Comparison of ENCODE assay signal across 19 mouse cellular contexts in genomic region chr8:107522555-107522833, GRCm38 (mm10).
DNase-seq lines count a peak whose midpoint lies in the region; ATAC-seq and TF ChIP-seq lines count a peak whose summit lies in the region.
"Had no signal": no experiment of that assay in that cellular context is flagged by ENCODE, and none has a peak within 500 bp of the region (broad histone marks: within the 10 kb centered on the region; RNA-seq: fewer than 3 reads in every experiment).

No protein-coding gene starts in this region.

- DNase-seq in right cerebral cortex, postnatal 10 days (ENCODE audit: low spot score in 2 of 2): peak; percentile 38 to 54
- no peak for DNase-seq in right cerebral cortex, postnatal 4 days
- DNase-seq in forelimb bud, embryonic 11.5 days (ENCODE audit: low read depth, low spot score): peak; percentile 70
- DNase-seq in lung, postnatal 36 days: no peak
- DNase-seq: cerebellum, adult 11 months; gastrocnemius, postnatal 25 days; kidney, adult 8-10 months; thymus, postnatal 36 days had no signal

- WGBS in intestine, embryonic 15.5 days: 49% methylated on average over 4 of the region's 4 CpGs
- 58% methylated on average over 4 of the region's 4 CpGs for WGBS in intestine, postnatal 0 days
- WGBS in midbrain, embryonic 16.5 days: 87% methylated on average over 4 of the region's 4 CpGs

- no peak overlapping the region for H3K9ac ChIP-seq in intestine, embryonic 15.5 days
- no peak overlapping the region for H3K9ac ChIP-seq in intestine, postnatal 0 days (ENCODE audit: low read depth, low read length)
- no peak overlapping the region for H3K9ac ChIP-seq in midbrain, embryonic 16.5 days (ENCODE audit: low read depth, low read length)
- H3K9ac ChIP-seq: forebrain, embryonic 13.5 days; heart, embryonic 12.5 days; hindbrain, embryonic 12.5 days; lung, embryonic 15.5 days; stomach, embryonic 15.5 days had no signal

- no peaks in the 10 kb centered on the region for H3K36me3 ChIP-seq in intestine, embryonic 15.5 days
- H3K36me3 ChIP-seq in intestine, postnatal 0 days (ENCODE audit: control insufficient read depth, insufficient read depth): peaks cover 10% of the 10 kb centered on the region; the same call in 1 of the 2 replicates
- H3K36me3 ChIP-seq in midbrain, embryonic 16.5 days (ENCODE audit: control insufficient read depth, insufficient read depth, low read length): 0 out of 2 replicates have a peak, but pooled peaks cover 3% of the 10 kb centered on the region
- H3K36me3 ChIP-seq: lung, embryonic 15.5 days; stomach, embryonic 15.5 days had no signal

- no peak for ATAC-seq in intestine, embryonic 15.5 days
- no peak for ATAC-seq in intestine, postnatal 0 days
- ATAC-seq in megakaryocyte progenitor cell, adult 5-6 weeks (replicated peaks; ENCODE audit: poor library complexity): peak; percentile 61
- ATAC-seq in midbrain, embryonic 16.5 days: no peak
- ATAC-seq: activated CD4-positive, CD25-positive, alpha-beta regulatory T cell, adult 4 months; forebrain, embryonic 13.5 days had no signal

- 0 out of 2 replicates have a peak overlapping the region, but pooled peaks have one; percentile 6 for H3K27ac ChIP-seq in intestine, embryonic 15.5 days
- H3K27ac ChIP-seq in intestine, postnatal 0 days (ENCODE audit: low read depth, low read length): no peak overlapping the region
- H3K27ac ChIP-seq in midbrain, embryonic 16.5 days (ENCODE audit: low read length): no peak overlapping the region
- H3K27ac ChIP-seq: forebrain, embryonic 13.5 days; hindbrain, embryonic 12.5 days; lung, embryonic 15.5 days; stomach, embryonic 15.5 days had no signal

- no peaks in the 10 kb centered on the region for H3K9me3 ChIP-seq in intestine, embryonic 15.5 days
- H3K9me3 ChIP-seq in intestine, postnatal 0 days (ENCODE audit: control insufficient read depth): no peaks in the 10 kb centered on the region
- H3K9me3 ChIP-seq in midbrain, embryonic 16.5 days (replicated peaks; ENCODE audit: control insufficient read depth, low read length, poor library complexity, severe bottlenecking): no peaks in the 10 kb centered on the region
- H3K9me3 ChIP-seq: forebrain, embryonic 13.5 days; heart, embryonic 12.5 days; hindbrain, embryonic 12.5 days; lung, embryonic 15.5 days; stomach, embryonic 15.5 days had no signal

- no peak for TF ChIP-seq CTCF in intestine, postnatal 0 days (IDR thresholded peaks at IDR 0.05; ENCODE audit: low read depth)

- H3K4me1 ChIP-seq in intestine, embryonic 15.5 days (replicated peaks): peaks cover 4% of the 10 kb centered on the region
- H3K4me1 ChIP-seq in intestine, postnatal 0 days (replicated peaks; ENCODE audit: control insufficient read depth, insufficient read depth, low read length): 0 out of 2 replicates have a peak, but pooled peaks cover 4% of the 10 kb centered on the region
- no peaks in the 10 kb centered on the region for H3K4me1 ChIP-seq in midbrain, embryonic 16.5 days (ENCODE audit: control insufficient read depth, insufficient read depth, low read length)
- H3K4me1 ChIP-seq: stomach, embryonic 15.5 days had no signal

- no peak overlapping the region for H3K4me3 ChIP-seq in intestine, embryonic 15.5 days (replicated peaks)
- H3K4me3 ChIP-seq in intestine, postnatal 0 days (ENCODE audit: low read depth, low read length): no peak overlapping the region
- no peak overlapping the region for H3K4me3 ChIP-seq in midbrain, embryonic 16.5 days (ENCODE audit: low read depth, low read length)
- H3K4me3 ChIP-seq: forebrain, embryonic 13.5 days; heart, embryonic 12.5 days; hindbrain, embryonic 12.5 days; lung, embryonic 15.5 days; myocyte; stomach, embryonic 15.5 days had no signal

- no peak overlapping the region for H3K4me2 ChIP-seq in intestine, embryonic 15.5 days (replicated peaks)
- H3K4me2 ChIP-seq in intestine, postnatal 0 days (replicated peaks; ENCODE audit: low read depth): no peak overlapping the region
- H3K4me2 ChIP-seq in midbrain, embryonic 16.5 days (ENCODE audit: low read length): no peak overlapping the region
- H3K4me2 ChIP-seq: forebrain, embryonic 13.5 days; heart, embryonic 12.5 days; hindbrain, embryonic 12.5 days; lung, embryonic 15.5 days; stomach, embryonic 15.5 days had no signal

- no peaks in the 10 kb centered on the region for H3K27me3 ChIP-seq in intestine, embryonic 15.5 days (replicated peaks)
- H3K27me3 ChIP-seq in intestine, postnatal 0 days (replicated peaks; ENCODE audit: control insufficient read depth, insufficient read depth, low read length): no peaks in the 10 kb centered on the region
- H3K27me3 ChIP-seq in midbrain, embryonic 16.5 days (ENCODE audit: control insufficient read depth, insufficient read depth, low read depth, low read length): no peaks in the 10 kb centered on the region
- H3K27me3 ChIP-seq: forebrain, embryonic 13.5 days; heart, embryonic 12.5 days; hindbrain, embryonic 12.5 days; lung, embryonic 15.5 days; stomach, embryonic 15.5 days had no signal

Comparison
In these comparisons a context has a peak if more than half of its experiments do, and no peak if none do; other contexts are left out.
1. DNase-seq: peak in right cerebral cortex, postnatal 10 days (2 of 2) and forelimb bud, embryonic 11.5 days (single experiment); none in right cerebral cortex, postnatal 4 days (single experiment) and lung, postnatal 36 days (single experiment).